Mouse (Mus musculus): ENCODE data around the gene Amz2. TPM values are rescaled to one million over a fixed set of nuclear protein-coding genes. Genes with fewer than 3 reads are reported as not detected.

Amz2 gene
- polyA plus RNA-seq, 1 experiment from 2014 or later, result 23.6 TPM

GRCm38 (mm10) chr11:109410197-109410980, 15.4 kb upstream of the Amz2 start:
- Histone ChIP-seq H3K4me2 (replicated peaks; ENCODE audit: low read depth, low read length) (no peak overlapping the region), H3K4me1 (ENCODE audit: insufficient read depth, low read depth, low read length) (no peaks in the 10 kb centered on the region), H3K9ac (replicated peaks; ENCODE audit: low read depth) (no peak overlapping the region), H3K36me3 (ENCODE audit: insufficient read depth, low read length) (no peaks in the 10 kb centered on the region), H3K27me3 (replicated peaks; ENCODE audit: insufficient read depth, low read length) (no peaks in the 10 kb centered on the region), H3K4me3 (ENCODE audit: low read depth, low read length) (no peak overlapping the region), H3K27ac (ENCODE audit: low read length) (no peak overlapping the region), H3K9me3 (ENCODE audit: low read length) (no peaks in the 10 kb centered on the region)
- TF ChIP-seq EP300 (IDR thresholded peaks at IDR 0.05) (no peak), CTCF (IDR thresholded peaks at IDR 0.05) (no peak)
- 85% methylated on average over 15 of the region's 15 CpGs for WGBS
- no peak for ATAC-seq
- DNase-seq (ENCODE audit: low spot score), result no peak

GRCm38 (mm10) chr11:109413617-109414016, 12.1 kb upstream of the Amz2 start, which contains the start of gene 9930022D16Rik:
TSS of gene 9930022D16Rik (plus strand) at chr11:109413917.
- no peaks in the 10 kb centered on the region for H3K27me3 ChIP-seq (replicated peaks; ENCODE audit: insufficient read depth, low read length)
- no peak within 1 kb of the TSS for H3K9ac ChIP-seq (replicated peaks; ENCODE audit: low read depth)
- no peaks in the 10 kb centered on the region for H3K9me3 ChIP-seq (ENCODE audit: low read length)
- H3K27ac ChIP-seq (ENCODE audit: low read length), result no peak within 1 kb of the TSS
- H3K36me3 ChIP-seq (ENCODE audit: insufficient read depth, low read length), result no peaks in the 10 kb centered on the region
- 78% methylated on average over 6 of the region's 6 CpGs for WGBS
- TF ChIP-seq CTCF (IDR thresholded peaks at IDR 0.05) (no peak), EP300 (IDR thresholded peaks at IDR 0.05) (no peak)
- ATAC-seq, result peak; percentile 11; the same call in 1 of the 2 replicates
- H3K4me2 ChIP-seq (replicated peaks; ENCODE audit: low read depth, low read length), result no peak within 1 kb of the TSS
- H3K4me3 ChIP-seq (ENCODE audit: low read depth, low read length), result no peak within 1 kb of the TSS
- H3K4me1 ChIP-seq (ENCODE audit: insufficient read depth, low read depth, low read length), result no peaks in the 10 kb centered on the region; the same call in 1 of the 2 replicates
- no peak for DNase-seq (ENCODE audit: low spot score)

GRCm38 (mm10) chr11:109414802-109415201, 10.9 kb upstream of the Amz2 start:
- 91% methylated on average over 5 of the region's 5 CpGs for WGBS
- no peak for ATAC-seq

GRCm38 (mm10) chr11:109416709-109417420, 8.9 kb upstream of the Amz2 start:
- DNase-seq (ENCODE audit: low spot score), result peak; percentile 80
- peak; percentile 83 for ATAC-seq
- H3K27me3 ChIP-seq (replicated peaks; ENCODE audit: insufficient read depth, low read length), result no peaks in the 10 kb centered on the region
- peak; percentile 79 for TF ChIP-seq EP300 (IDR thresholded peaks at IDR 0.05)
- TF ChIP-seq CTCF (IDR thresholded peaks at IDR 0.05), result no peak
- H3K4me1 ChIP-seq (ENCODE audit: insufficient read depth, low read depth, low read length), result no peaks in the 10 kb centered on the region; the same call in 1 of the 2 replicates
- H3K4me3 ChIP-seq (ENCODE audit: low read depth, low read length), result no peak overlapping the region
- H3K36me3 ChIP-seq (ENCODE audit: insufficient read depth, low read length), result no peaks in the 10 kb centered on the region
- no peaks in the 10 kb centered on the region for H3K9me3 ChIP-seq (ENCODE audit: low read length)
- 27% methylated on average over 8 of the region's 8 CpGs for WGBS
- peak overlapping the region; percentile 38; the same call in 1 of the 2 replicates for H3K27ac ChIP-seq (ENCODE audit: low read length)
- no peak overlapping the region for H3K9ac ChIP-seq (replicated peaks; ENCODE audit: low read depth)
- H3K4me2 ChIP-seq (replicated peaks; ENCODE audit: low read depth, low read length), result no peak overlapping the region

More at GRCm38 (mm10) chr11:109414802-109415201, 10.9 kb upstream of the Amz2 start:
- Histone ChIP-seq H3K9me3 (ENCODE audit: low read length) (no peaks in the 10 kb centered on the region), H3K4me1 (ENCODE audit: insufficient read depth, low read depth, low read length) (no peaks in the 10 kb centered on the region; the same call in 1 of the 2 replicates), H3K27me3 (replicated peaks; ENCODE audit: insufficient read depth, low read length) (no peaks in the 10 kb centered on the region), H3K4me3 (ENCODE audit: low read depth, low read length) (no peak overlapping the region), H3K27ac (ENCODE audit: low read length) (no peak overlapping the region), H3K36me3 (ENCODE audit: insufficient read depth, low read length) (no peaks in the 10 kb centered on the region), H3K4me2 (replicated peaks; ENCODE audit: low read depth, low read length) (no peak overlapping the region), H3K9ac (replicated peaks; ENCODE audit: low read depth) (no peak overlapping the region)
- no peak for TF ChIP-seq EP300 (IDR thresholded peaks at IDR 0.05)
- no peak for TF ChIP-seq CTCF (IDR thresholded peaks at IDR 0.05)
- no peak for DNase-seq (ENCODE audit: low spot score)

- Histone ChIP-seq H3K4me3 (ENCODE audit: low read depth, low read length) (no peak overlapping the region), H3K27me3 (replicated peaks; ENCODE audit: insufficient read depth, low read length) (no peaks in the 10 kb centered on the region), H3K4me1 (ENCODE audit: insufficient read depth, low read depth, low read length) (no peaks in the 10 kb centered on the region; the same call in 1 of the 2 replicates), H3K36me3 (ENCODE audit: insufficient read depth, low read length) (no peaks in the 10 kb centered on the region), H3K4me2 (replicated peaks; ENCODE audit: low read depth, low read length) (no peak overlapping the region), H3K9ac (replicated peaks; ENCODE audit: low read depth) (no peak overlapping the region), H3K27ac (ENCODE audit: low read length) (peak overlapping the region; percentile 51; the same call in 1 of the 2 replicates), H3K9me3 (ENCODE audit: low read length) (no peaks in the 10 kb centered on the region)
- WGBS, result 65% methylated on average over 9 of the region's 9 CpGs
- DNase-seq (ENCODE audit: low spot score) (peak; percentile 42), ATAC-seq (peak; percentile 39)
- no peak for TF ChIP-seq CTCF (IDR thresholded peaks at IDR 0.05)
- no peak for TF ChIP-seq EP300 (IDR thresholded peaks at IDR 0.05)
These were observed 8.2 kb upstream of the Amz2 start for GRCm38 (mm10) chr11:109417472-109418040.

- no peak overlapping the region for H3K9ac ChIP-seq (replicated peaks; ENCODE audit: low read depth)
- no peaks in the 10 kb centered on the region; the same call in 1 of the 2 replicates for H3K4me1 ChIP-seq (ENCODE audit: insufficient read depth, low read depth, low read length)
- H3K4me2 ChIP-seq (replicated peaks; ENCODE audit: low read depth, low read length), result no peak overlapping the region
- H3K27ac ChIP-seq (ENCODE audit: low read length), result no peak overlapping the region
- no peaks in the 10 kb centered on the region for H3K36me3 ChIP-seq (ENCODE audit: insufficient read depth, low read length)
- TF ChIP-seq CTCF (IDR thresholded peaks at IDR 0.05) (no peak), EP300 (IDR thresholded peaks at IDR 0.05) (no peak)
- WGBS, result 30% methylated on average over 4 of the region's 4 CpGs
- no peak overlapping the region for H3K4me3 ChIP-seq (ENCODE audit: low read depth, low read length)
- no peaks in the 10 kb centered on the region for H3K27me3 ChIP-seq (replicated peaks; ENCODE audit: insufficient read depth, low read length)
- DNase-seq (ENCODE audit: low spot score), result no peak
- ATAC-seq, result no peak
- H3K9me3 ChIP-seq (ENCODE audit: low read length), result no peaks in the 10 kb centered on the region
These were observed 6.3 kb upstream of the Amz2 start for GRCm38 (mm10) chr11:109419461-109419860.
